Mouse (Mus musculus) heart, postnatal 0 days (tissue): ENCODE measurements around the gene Tmem151b. TPM values are rescaled to one million over a fixed set of nuclear protein-coding genes. Genes with fewer than 3 reads are reported as not detected.

Source experiments
- ATAC-seq: fragments of 200-750 bp; cut with Nextera tagmentation; 2 replicates; pipeline ENCODE4 v1.8.0; 2017; ENCODE audit warnings: low read depth, moderate number of reproducible peaks, moderate library complexity; ENCODE audit not compliant: insufficient read depth
- DNase-seq: peaks from one replicate; pipeline ENCODE4 v3.0.0-alpha.2; 2016; ENCODE audit warnings: low spot score
- H3K27ac ChIP-seq: fragments of 300-500 bp; sonication (generic); 2 replicates; pipeline ENCODE4 v1.5.1; 2014; ENCODE audit warnings: low read depth, mild to moderate bottlenecking
- H3K27me3 ChIP-seq: fragments of 300-500 bp; sonication (generic); 2 replicates; pipeline ENCODE4 v1.6.1; 2014; ENCODE audit warnings: low read length, mixed read lengths; ENCODE audit not compliant: control insufficient read depth, insufficient read depth
- H3K36me3 ChIP-seq: fragments of 300-500 bp; sonication (generic); replicated peaks from 2 replicates; pipeline ENCODE4 v1.6.1; 2014; ENCODE audit warnings: low read length, mixed read lengths; ENCODE audit not compliant: control insufficient read depth, insufficient read depth
- H3K4me1 ChIP-seq: fragments of 300-500 bp; sonication (generic); 2 replicates; pipeline ENCODE4 v1.6.1; 2014; ENCODE audit warnings: antibody characterized with exemption; ENCODE audit not compliant: control insufficient read depth, insufficient read depth
- H3K4me2 ChIP-seq: fragments of 300-500 bp; sonication (generic); 2 replicates; pipeline ENCODE4 v1.6.1; 2014; ENCODE audit warnings: low read depth, mild to moderate bottlenecking, low read length, moderate library complexity
- H3K4me3 ChIP-seq: fragments of 300-500 bp; sonication (generic); 2 replicates; pipeline ENCODE4 v1.5.1; 2014; ENCODE audit warnings: low read depth, low read length
- H3K9ac ChIP-seq: fragments of 300-500 bp; sonication (generic); replicated peaks from 2 replicates; pipeline ENCODE4 v1.6.1; 2014; ENCODE audit warnings: low read depth, low read length, mixed read lengths
- H3K9me3 ChIP-seq: fragments of 300-500 bp; sonication (generic); replicated peaks from 2 replicates; pipeline ENCODE4 v1.6.1; 2016; ENCODE audit warnings: low read length; ENCODE audit not compliant: control insufficient read depth
- CTCF ChIP-seq: IDR thresholded peaks from 2 replicates; pipeline ENCODE4 v1.5.1; 2016; ENCODE audit warnings: antibody characterized with exemption, control low read depth, low read depth
- EP300 ChIP-seq: IDR thresholded peaks from 2 replicates; pipeline ENCODE4 v1.6.1; 2016; ENCODE audit warnings: antibody characterized with exemption, low read depth
- WGBS: fragments of 180-500 bp; shearing (Covaris S2); extraction: QIAGEN DNeasy Blood & Tissue Kit; methylation state at CpG from one replicate; pipeline ENCODE4 v1.1.7; 2014; 5-methylcytosine and 5-hydroxymethylcytosine counted together
- polyA plus RNA-seq: library from polyadenylated mRNA; unstranded; fragments of >200 nt; fragmentation: Nextera tagmentation; extraction: Ambion mirVana; gene quantifications from 2 replicates; pipeline ENCODE4 v1.2.1, GENCODE M21; 2015
- total RNA-seq: library from RNA; depleted of rRNA; stranded (reverse); fragments of >200 nt; gene quantifications from 2 replicates; pipeline ENCODE4 v1.2.3, GENCODE M21; 2014; ENCODE audit warnings: low replicate concordance

The Tmem151b gene
- total and polyA plus RNA-seq, 2 experiments from 2014 or later, result 0.04 to 0.95 TPM

DNA sequence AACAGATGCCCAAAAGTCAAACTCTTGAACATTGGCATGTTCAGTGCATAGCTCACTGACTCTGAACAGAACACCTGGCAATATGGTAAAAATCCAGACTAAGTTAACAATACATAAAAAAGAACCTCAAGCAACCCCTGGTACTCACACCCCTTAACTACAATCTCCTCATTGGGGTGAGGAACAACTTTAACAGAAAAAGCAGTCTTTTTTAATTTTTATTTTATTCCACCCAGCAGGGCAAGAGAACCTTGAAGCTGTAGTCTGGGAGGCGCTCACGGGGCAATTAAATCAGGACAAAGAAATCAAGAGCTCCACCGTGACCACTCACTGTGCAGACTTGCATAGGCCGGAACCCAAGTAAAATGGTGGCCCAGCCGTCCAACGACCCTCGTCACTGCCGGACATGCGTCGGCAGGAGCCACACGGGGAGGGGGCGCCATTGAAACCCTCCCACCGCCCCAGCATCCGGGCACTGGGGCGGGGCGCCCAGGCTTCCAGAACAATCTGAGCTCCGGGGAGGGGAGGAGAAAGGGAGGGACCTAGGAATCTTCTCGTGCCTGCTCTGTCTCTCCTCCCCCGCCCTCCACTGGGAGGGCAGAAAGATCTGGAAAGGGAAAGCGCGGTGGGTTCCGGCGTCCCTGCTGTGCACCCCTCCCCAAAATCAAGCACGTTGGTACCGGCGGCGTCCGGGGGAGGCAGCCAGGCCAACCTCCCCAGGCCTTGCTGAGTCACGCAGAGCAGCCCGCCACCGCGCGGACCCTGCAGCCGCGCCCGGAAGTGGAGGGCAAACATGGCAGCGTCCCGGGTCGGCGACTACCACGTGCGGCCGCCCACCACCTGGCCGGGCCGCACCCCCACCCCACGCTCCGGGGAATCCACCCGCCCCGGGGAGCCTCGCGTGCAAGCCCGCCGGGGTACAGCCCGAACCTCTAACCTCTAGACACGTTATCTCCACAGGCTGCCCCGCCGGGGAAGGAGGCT, 22.9 kb upstream of the Tmem151b start:
- DNase-seq (peak; percentile 94), ATAC-seq (peak; percentile 58)
- Histone ChIP-seq H3K4me3 (peak overlapping the region; percentile 94), H3K27ac (peak overlapping the region; percentile 97), H3K9me3 (no peaks in the 10 kb centered on the region), H3K4me1 (peaks cover 12% of the 10 kb centered on the region; the same call in 1 of the 2 replicates), H3K4me2 (peak overlapping the region; percentile 77), H3K9ac (peak overlapping the region; percentile 91), H3K27me3 (no peaks in the 10 kb centered on the region), H3K36me3 (peaks cover 44% of the 10 kb centered on the region)
- no peak; the same call in 1 of the 2 replicates for TF ChIP-seq CTCF
- no peak; the same call in 1 of the 2 replicates for TF ChIP-seq EP300
- WGBS, result under 1% methylated on average over 54 of the region's 57 CpGs

DNA sequence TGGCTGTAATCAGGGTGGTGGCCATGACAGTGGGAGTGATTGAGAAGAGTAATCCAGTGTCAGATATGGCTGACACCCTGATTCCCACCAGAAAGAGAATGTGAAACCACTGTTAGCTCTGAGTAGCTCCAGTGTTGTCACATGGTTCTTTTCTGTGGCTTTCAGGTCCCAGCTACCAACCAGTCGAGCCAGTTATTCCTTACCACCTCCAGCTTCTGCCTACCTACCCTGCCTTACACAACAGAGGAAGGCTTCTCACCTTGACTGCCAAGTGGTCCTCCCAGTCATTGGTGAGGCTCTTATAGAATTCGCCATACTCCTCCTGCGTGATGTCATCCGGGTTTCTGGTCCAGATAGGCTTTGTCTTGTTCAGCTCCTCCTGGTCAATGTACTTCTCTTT, 20.5 kb upstream of the Tmem151b start:
- H3K36me3 ChIP-seq, result peaks cover 63% of the 10 kb centered on the region
- 74% methylated on average over 4 of the region's 4 CpGs for WGBS
- H3K27ac ChIP-seq, result no peak overlapping the region
- H3K4me3 ChIP-seq, result no peak overlapping the region
- ATAC-seq (no peak), DNase-seq (no peak)
- H3K4me1 ChIP-seq, result peaks cover 10% of the 10 kb centered on the region; the same call in 1 of the 2 replicates
- TF ChIP-seq CTCF (no peak), EP300 (no peak)
- H3K9ac ChIP-seq, result no peak overlapping the region
- no peaks in the 10 kb centered on the region for H3K27me3 ChIP-seq
- H3K4me2 ChIP-seq, result no peak overlapping the region
- no peaks in the 10 kb centered on the region for H3K9me3 ChIP-seq

DNA sequence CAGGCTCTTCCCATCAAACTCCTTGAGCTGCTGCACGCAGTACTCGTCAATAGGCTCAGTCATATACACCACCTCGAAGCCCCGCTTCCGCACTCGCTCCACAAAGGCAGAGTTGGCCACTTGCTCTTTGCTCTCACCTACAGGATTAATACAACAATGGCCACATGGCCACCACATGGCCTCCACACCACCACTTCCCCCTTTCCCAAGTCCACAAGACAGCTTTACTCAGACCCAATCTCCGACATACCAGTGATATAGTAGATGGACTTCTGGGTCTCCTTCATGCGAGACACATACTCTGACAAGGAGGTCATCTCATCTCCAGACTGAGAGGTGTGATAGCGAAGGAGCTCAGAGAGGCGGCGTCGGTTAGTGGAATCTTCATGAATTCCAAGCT, 19.5 kb upstream of the Tmem151b start:
- 82% methylated on average over 12 of the region's 12 CpGs for WGBS
- no peak overlapping the region for H3K4me3 ChIP-seq
- no peak overlapping the region for H3K4me2 ChIP-seq
- no peak overlapping the region for H3K9ac ChIP-seq
- DNase-seq, result no peak
- peaks cover 12% of the 10 kb centered on the region for H3K4me1 ChIP-seq
- TF ChIP-seq CTCF, result no peak
- no peak for TF ChIP-seq EP300
- H3K9me3 ChIP-seq, result no peaks in the 10 kb centered on the region
- no peaks in the 10 kb centered on the region for H3K27me3 ChIP-seq
- no peak overlapping the region for H3K27ac ChIP-seq
- no peak for ATAC-seq
- H3K36me3 ChIP-seq, result peaks cover 63% of the 10 kb centered on the region

DNA sequence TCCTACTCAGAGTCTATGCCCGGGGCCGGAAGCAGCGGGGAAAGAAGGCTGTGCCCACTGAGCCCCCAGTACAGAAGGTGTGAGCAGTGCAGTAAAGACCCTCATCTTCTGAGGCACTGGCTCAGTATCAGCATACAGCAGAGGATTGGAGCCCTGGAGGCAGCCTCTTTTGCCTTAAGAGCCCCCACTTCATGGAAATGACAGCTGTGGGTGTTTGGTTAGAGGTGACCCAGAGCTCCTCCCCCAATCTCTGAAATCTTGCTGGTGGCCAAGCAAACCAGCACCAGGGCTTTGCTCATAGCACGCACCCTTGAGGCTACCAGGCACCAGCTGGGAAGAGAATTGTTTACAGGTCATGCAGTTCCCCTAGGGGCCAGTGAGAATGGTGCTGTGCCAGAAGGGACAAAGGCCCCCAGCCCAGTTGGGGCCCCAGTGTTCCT, 17.7 kb upstream of the Tmem151b start:
- TF ChIP-seq EP300 (no peak), CTCF (no peak)
- Histone ChIP-seq H3K4me3 (no peak overlapping the region), H3K9me3 (no peaks in the 10 kb centered on the region), H3K9ac (no peak overlapping the region), H3K27me3 (no peaks in the 10 kb centered on the region), H3K4me2 (no peak overlapping the region), H3K27ac (0 out of 2 replicates have a peak overlapping the region, but pooled peaks have one; percentile 36), H3K4me1 (peaks cover 13% of the 10 kb centered on the region), H3K36me3 (peaks cover 63% of the 10 kb centered on the region)
- WGBS, result 35% methylated on average over 4 of the region's 4 CpGs
- no peak for ATAC-seq
- DNase-seq, result no peak

DNA sequence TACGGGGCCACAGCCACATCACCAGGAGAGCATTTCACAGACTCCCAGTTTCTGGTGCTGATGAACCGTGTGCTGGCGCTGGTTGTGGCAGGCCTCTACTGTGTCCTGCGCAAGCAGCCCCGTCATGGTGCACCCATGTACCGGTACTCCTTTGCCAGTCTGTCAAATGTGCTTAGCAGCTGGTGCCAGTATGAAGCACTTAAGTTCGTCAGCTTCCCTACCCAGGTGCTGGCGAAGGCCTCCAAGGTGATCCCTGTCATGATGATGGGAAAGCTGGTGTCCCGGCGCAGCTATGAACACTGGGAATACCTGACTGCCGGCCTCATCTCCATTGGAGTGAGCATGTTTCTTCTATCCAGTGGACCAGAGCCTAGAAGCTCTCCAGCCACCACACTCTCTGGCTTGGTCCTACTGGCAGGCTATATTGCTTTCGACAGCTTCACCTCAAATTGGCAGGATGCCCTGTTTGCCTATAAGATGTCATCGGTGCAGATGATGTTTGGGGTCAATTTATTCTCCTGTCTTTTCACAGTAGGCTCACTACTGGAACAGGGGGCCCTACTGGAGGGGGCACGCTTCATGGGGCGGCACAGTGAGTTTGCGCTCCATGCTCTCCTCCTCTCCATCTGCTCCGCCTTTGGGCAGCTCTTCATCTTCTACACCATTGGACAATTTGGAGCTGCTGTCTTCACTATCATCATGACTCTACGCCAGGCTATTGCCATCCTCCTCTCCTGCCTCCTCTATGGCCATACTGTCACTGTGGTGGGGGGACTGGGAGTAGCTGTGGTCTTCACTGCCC, 17.1 kb upstream of the Tmem151b start:
- no peak overlapping the region for H3K4me2 ChIP-seq
- 0 out of 2 replicates have a peak overlapping the region, but pooled peaks have one; percentile 36 for H3K27ac ChIP-seq
- no peak for TF ChIP-seq CTCF
- no peak for TF ChIP-seq EP300
- 58% methylated on average over 18 of the region's 18 CpGs for WGBS
- peaks cover 10% of the 10 kb centered on the region for H3K4me1 ChIP-seq
- H3K9me3 ChIP-seq, result no peaks in the 10 kb centered on the region
- H3K9ac ChIP-seq, result no peak overlapping the region
- H3K27me3 ChIP-seq, result no peaks in the 10 kb centered on the region
- no peak overlapping the region for H3K4me3 ChIP-seq
- DNase-seq (no peak), ATAC-seq (no peak)
- peaks cover 60% of the 10 kb centered on the region for H3K36me3 ChIP-seq
